Mouse (Mus musculus) lung, embryonic 14.5 days (tissue): ENCODE data around the gene Il18. TPM values are rescaled to one million over a fixed set of nuclear protein-coding genes. Genes with fewer than 3 reads are reported as not detected.

Experiments used
- ATAC-seq: fragments of 200-750 bp; cut with Nextera tagmentation; 2 replicates; pipeline ENCODE4 v1.8.0; 2017; ENCODE audit warnings: mild to moderate bottlenecking, moderate TSS enrichment, moderate library complexity; ENCODE audit not compliant: insufficient read depth
- DNase-seq: peaks from one replicate; pipeline ENCODE4 v3.0.0-alpha.2; 2015
- H3K27ac ChIP-seq: fragments of 300-500 bp; sonication (generic); 2 replicates; pipeline ENCODE4 v1.5.1; 2014; ENCODE audit warnings: low read depth, mild to moderate bottlenecking, moderate library complexity
- H3K27me3 ChIP-seq: fragments of 300-500 bp; sonication (generic); 2 replicates; pipeline ENCODE4 v1.6.1; 2014; ENCODE audit warnings: low read length, control low read depth; ENCODE audit not compliant: insufficient read depth
- H3K36me3 ChIP-seq: fragments of 300-500 bp; sonication (generic); 2 replicates; pipeline ENCODE4 v1.6.1; 2014; ENCODE audit warnings: control low read depth; ENCODE audit not compliant: insufficient read depth
- H3K4me1 ChIP-seq: fragments of 300-500 bp; sonication (generic); 2 replicates; pipeline ENCODE4 v1.6.1; 2014; ENCODE audit warnings: antibody characterized with exemption, control low read depth; ENCODE audit not compliant: insufficient read depth
- H3K4me2 ChIP-seq: fragments of 300-500 bp; sonication (generic); 2 replicates; pipeline ENCODE4 v1.6.1; 2014; ENCODE audit warnings: mild to moderate bottlenecking
- H3K4me3 ChIP-seq: fragments of 300-500 bp; sonication (generic); 2 replicates; pipeline ENCODE4 v1.5.1; 2014; ENCODE audit warnings: low read depth, low read length
- H3K9ac ChIP-seq: fragments of 300-500 bp; sonication (generic); 2 replicates; pipeline ENCODE4 v1.6.1; 2014
- H3K9me3 ChIP-seq: fragments of 300-500 bp; sonication (generic); 2 replicates; pipeline ENCODE4 v1.6.1; 2016; ENCODE audit warnings: low read depth, low read length, control low read depth
- CTCF ChIP-seq: IDR thresholded peaks from 2 replicates; pipeline ENCODE4 v1.5.1; 2016; ENCODE audit warnings: antibody characterized with exemption, low read depth
- WGBS: fragments of 180-500 bp; shearing (Covaris S2); extraction: QIAGEN DNeasy Blood & Tissue Kit; methylation state at CpG from one replicate; pipeline ENCODE4 v1.1.7; 2014; 5-methylcytosine and 5-hydroxymethylcytosine counted together
- polyA plus RNA-seq: library from polyadenylated mRNA; unstranded; fragments of >200 nt; fragmentation: Nextera tagmentation; extraction: Ambion mirVana; gene quantifications from 2 replicates; pipeline ENCODE4 v1.2.1, GENCODE M21; 2014

Gene Il18
- polyA plus RNA-seq, 1 experiment from 2014 or later: 6.6 TPM

DNA sequence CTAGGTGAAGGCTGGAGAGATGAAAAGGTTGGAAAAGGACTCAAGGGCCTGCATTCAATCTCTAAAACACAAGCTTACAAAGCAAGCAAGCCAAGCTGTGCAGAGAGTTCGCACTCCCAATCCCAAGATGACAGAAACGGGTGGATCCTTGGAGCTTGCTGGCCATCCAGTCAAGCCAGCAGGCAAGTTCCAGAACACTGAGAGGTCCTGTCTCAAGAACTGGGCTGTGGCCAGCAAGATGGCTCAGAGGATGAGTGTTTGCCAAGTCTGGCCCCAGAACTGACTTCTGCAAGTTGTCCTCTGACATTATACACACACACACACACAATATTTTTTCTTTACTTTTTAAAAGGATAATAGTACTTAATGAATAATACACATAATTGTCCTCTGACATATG is 13.3 kb downstream of the Il18 start:
- WGBS: 89% methylated on average over 2 of the region's 2 CpGs
- TF ChIP-seq CTCF: no peak
- no peak for DNase-seq

DNA sequence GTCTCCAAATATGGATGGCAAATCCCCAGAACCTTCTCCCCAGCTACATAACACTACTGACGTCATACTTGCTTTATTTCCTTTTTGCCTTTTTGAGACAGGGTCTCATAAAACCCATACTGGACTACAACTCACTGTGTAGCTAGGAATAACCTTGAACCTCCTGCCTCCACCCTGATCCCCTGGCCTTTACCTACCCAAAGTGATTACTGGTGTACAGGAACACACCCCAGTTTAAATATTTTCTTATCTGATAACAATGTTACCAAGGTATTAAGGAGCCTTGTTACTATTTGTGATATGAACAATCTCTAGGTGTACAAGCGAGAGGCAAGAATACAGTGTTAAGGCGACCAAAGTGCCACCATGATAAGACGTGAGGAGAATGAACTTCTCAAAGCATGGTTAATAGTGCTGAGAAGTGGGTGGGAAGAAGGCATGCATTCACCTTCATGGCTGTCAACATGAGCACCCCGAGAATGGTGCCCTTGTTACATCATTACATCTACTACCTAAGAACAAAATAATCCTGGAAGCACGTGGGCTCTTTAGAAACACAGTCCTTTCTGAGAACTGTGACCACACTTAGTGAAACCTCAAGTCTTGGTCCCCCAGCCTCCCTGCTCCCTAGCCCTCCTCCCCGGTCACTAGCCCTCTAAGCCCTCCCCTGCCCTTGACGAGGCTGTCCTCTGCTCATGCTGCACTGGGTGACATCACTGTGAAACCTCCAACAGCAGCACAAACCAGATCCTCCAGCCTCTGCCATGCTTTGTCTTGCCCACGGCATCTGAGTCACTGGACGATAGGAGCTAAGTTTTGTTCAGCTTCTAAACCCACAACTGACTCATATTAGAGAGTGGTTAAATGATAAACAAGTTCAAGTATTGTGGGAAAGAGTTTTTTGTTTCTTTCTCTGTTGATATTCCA is 15.2 kb downstream of the Il18 start:
- no peak overlapping the region for H3K4me2 ChIP-seq
- WGBS: 62% methylated on average over 10 of the region's 10 CpGs
- no peak overlapping the region for H3K27ac ChIP-seq
- TF ChIP-seq CTCF: no peak
- no peaks in the 10 kb centered on the region for H3K9me3 ChIP-seq
- ATAC-seq (no peak), DNase-seq (no peak)
- no peak overlapping the region for H3K4me3 ChIP-seq
- H3K4me1 ChIP-seq: peaks cover 3% of the 10 kb centered on the region; the same call in 1 of the 2 replicates
- H3K27me3 ChIP-seq: no peaks in the 10 kb centered on the region
- no peak overlapping the region for H3K9ac ChIP-seq
- H3K36me3 ChIP-seq: no peaks in the 10 kb centered on the region

More for the DNA sequence above, 13.3 kb downstream of the Il18 start:
- H3K27ac ChIP-seq: no peak overlapping the region
- H3K27me3 ChIP-seq: no peaks in the 10 kb centered on the region
- no peak for ATAC-seq
- H3K9ac ChIP-seq: no peak overlapping the region
- H3K36me3 ChIP-seq: no peaks in the 10 kb centered on the region
- peaks cover 3% of the 10 kb centered on the region; the same call in 1 of the 2 replicates for H3K4me1 ChIP-seq
- H3K4me3 ChIP-seq: no peak overlapping the region
- no peaks in the 10 kb centered on the region for H3K9me3 ChIP-seq
- H3K4me2 ChIP-seq: no peak overlapping the region

DNA sequence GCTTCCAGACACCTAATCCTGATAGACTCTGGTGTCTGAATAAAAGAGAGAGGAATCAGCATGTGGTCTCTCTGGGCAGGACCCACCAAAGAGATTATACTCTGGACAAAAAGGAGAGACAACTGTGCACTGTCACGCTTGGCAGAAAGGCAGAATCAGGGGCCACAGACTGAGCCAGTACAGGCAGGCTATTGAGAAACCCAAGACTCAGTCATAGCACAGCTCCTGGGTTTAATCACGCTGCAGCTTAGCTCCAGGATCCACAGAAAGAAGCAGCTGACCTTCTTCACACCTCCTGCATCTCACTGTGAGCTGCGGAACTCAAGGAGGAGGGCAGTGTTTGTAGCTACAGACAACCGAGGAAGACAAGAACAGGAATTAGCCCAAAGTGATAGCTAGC is 25.7 kb downstream of the Il18 start:
- WGBS: 37% methylated on average over 4 of the region's 4 CpGs
- H3K27me3 ChIP-seq: no peaks in the 10 kb centered on the region
- H3K4me3 ChIP-seq: no peak overlapping the region
- H3K36me3 ChIP-seq: no peaks in the 10 kb centered on the region
- DNase-seq (no peak), ATAC-seq (no peak)
- no peak overlapping the region for H3K27ac ChIP-seq
- no peaks in the 10 kb centered on the region for H3K4me1 ChIP-seq
- H3K4me2 ChIP-seq: no peak overlapping the region
- no peak for TF ChIP-seq CTCF
- H3K9me3 ChIP-seq: no peaks in the 10 kb centered on the region
- H3K9ac ChIP-seq: no peak overlapping the region

DNA sequence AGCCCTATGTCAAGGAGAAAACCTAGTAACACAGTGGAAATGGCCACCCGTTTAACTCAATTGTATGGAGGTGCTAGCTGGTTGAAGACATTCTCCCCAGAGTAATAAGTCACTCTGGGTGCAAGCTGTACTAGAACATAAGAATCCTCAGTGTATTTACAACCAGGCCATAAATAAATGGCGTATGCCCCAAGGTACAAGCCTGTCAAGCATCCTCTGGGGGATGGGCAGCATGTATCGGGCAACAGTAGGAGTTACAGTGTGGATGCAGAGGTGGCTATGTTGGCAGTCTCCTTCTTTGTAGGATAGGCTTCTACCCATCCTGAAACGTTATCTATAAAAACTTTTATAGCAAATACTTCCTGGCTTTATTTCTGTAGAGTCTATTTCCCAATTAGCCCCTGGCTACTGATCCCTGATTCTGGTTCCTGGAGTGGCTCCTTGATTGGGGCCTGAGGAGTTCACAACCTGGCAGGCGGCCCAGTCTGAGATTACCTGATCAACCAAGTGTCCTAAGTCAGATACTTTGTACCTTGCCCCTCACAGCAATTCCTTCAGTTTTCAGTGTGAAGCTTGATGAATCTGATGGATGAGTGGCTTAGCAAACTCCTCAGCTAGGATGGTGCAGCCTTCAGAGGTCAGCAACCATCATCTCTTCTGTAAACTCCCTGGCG is 30.7 kb downstream of the Il18 start:
- 75% methylated on average over 6 of the region's 6 CpGs for WGBS
- no peaks in the 10 kb centered on the region for H3K9me3 ChIP-seq
- TF ChIP-seq CTCF: no peak
- H3K4me1 ChIP-seq: no peaks in the 10 kb centered on the region
- no peaks in the 10 kb centered on the region for H3K27me3 ChIP-seq
- H3K27ac ChIP-seq: no peak overlapping the region
- DNase-seq (no peak), ATAC-seq (no peak)
- no peak overlapping the region for H3K4me2 ChIP-seq
- no peak overlapping the region for H3K9ac ChIP-seq
- no peaks in the 10 kb centered on the region for H3K36me3 ChIP-seq
- no peak overlapping the region for H3K4me3 ChIP-seq

DNA sequence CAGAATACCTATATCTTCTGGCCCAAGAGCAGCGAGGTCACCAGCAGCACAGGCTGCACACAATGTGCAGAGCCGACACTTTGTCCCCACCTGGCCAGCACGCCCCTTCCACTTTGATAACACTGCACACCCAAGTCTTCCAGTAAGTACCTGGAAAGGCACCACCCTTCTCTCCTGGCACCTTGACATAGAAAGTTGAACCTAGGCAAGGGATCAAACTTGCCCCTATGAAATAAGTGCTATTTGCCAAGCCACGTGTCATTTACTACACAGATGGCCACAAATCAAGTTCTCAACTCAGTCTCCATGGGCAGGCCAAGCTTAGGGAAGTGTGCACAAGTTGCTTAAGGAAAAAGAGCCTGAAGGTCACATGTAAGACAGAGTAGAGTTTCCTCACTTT is 32.3 kb downstream of the Il18 start:
- Histone ChIP-seq H3K27ac (no peak overlapping the region), H3K4me3 (no peak overlapping the region), H3K9ac (no peak overlapping the region), H3K9me3 (no peaks in the 10 kb centered on the region), H3K4me2 (no peak overlapping the region), H3K27me3 (no peaks in the 10 kb centered on the region), H3K4me1 (no peaks in the 10 kb centered on the region), H3K36me3 (no peaks in the 10 kb centered on the region)
- DNase-seq (no peak), ATAC-seq (no peak)
- WGBS: 60% methylated on average over 4 of the region's 4 CpGs
- TF ChIP-seq CTCF: no peak

DNA sequence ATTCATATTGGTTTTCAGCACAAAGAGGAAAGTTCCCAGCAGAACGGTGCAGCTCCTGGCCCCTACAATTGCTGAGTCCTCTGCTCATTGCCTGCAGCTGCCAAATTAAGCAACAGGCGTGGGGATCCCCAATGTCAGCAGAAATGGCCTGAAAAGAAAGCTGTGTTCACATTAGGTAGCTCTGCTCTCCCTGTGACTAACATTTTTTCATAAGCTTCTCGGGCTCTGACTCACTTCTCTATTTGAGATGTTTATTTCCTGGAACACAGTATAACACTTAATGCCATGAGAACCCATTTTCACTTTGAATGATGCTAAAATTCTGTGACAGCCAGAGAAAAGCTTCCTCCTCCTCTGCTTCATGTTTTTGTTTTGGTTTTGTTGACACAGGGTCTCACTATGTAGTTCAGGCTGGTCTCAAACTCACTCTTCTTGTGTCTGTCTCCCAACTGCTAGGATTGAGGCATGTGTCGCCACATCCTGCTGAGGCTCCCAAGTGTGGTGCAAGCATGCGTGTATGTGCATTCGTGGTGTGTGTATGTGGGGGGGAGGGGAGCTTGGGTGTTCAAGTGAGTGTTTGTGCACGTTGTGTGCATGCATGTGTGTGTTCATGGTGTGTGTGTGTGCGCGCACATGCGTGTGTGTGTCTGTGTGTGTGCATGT is 36.4 kb downstream of the Il18 start:
- H3K9me3 ChIP-seq: no peaks in the 10 kb centered on the region
- ATAC-seq: no peak
- no peak overlapping the region for H3K27ac ChIP-seq
- DNase-seq: no peak
- TF ChIP-seq CTCF: no peak
- H3K4me2 ChIP-seq: no peak overlapping the region
- H3K27me3 ChIP-seq: no peaks in the 10 kb centered on the region
- peaks cover 10% of the 10 kb centered on the region for H3K36me3 ChIP-seq
- whole genome bisulfite sequencing: 67% methylated on average over 10 of the region's 10 CpGs
- no peak overlapping the region for H3K9ac ChIP-seq
- H3K4me1 ChIP-seq: no peaks in the 10 kb centered on the region
- no peak overlapping the region for H3K4me3 ChIP-seq

DNA sequence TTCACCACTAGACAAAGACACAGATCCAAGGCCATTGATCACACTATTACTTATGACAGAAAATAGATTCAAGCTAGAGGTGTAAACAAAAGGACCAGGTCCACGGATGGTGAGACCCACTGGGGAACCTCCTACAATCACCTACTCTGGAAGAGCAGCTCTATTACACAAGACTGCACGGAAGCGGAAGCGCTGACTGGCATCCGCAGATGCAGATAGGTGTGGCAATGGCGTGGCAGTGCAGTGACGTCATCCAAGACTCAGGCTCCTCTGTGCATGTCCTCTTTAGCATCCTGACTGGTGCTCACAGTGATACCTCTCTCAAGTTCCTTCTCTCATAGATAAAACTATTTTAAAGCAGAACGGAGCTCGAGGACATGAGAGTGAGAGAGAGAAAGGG is 38.3 kb downstream of the Il18 start:
- 81% methylated on average over 9 of the region's 9 CpGs for whole genome bisulfite sequencing
- H3K36me3 ChIP-seq: peaks cover 28% of the 10 kb centered on the region
- H3K4me3 ChIP-seq: no peak overlapping the region
- H3K27me3 ChIP-seq: no peaks in the 10 kb centered on the region
- H3K9me3 ChIP-seq: no peaks in the 10 kb centered on the region
- no peaks in the 10 kb centered on the region for H3K4me1 ChIP-seq
- DNase-seq: no peak
- H3K9ac ChIP-seq: no peak overlapping the region
- H3K4me2 ChIP-seq: no peak overlapping the region
- H3K27ac ChIP-seq: no peak overlapping the region
- ATAC-seq: no peak
- no peak for TF ChIP-seq CTCF
